Mouse (Mus musculus): ENCODE results near the gene Fbxo46. TPM values are rescaled to one million over a fixed set of nuclear protein-coding genes. Genes with fewer than 3 reads are reported as not detected.

The Fbxo46 gene
- total RNA-seq, 2 experiments from 2014 or later: 13.0 to 13.6 TPM

- intact Hi-C loops (cut with DNase I): no loop called here
- no peak for DNase-seq (ENCODE audit: extremely low spot score in 1 of 2, low spot score in 2 of 2)
These were observed 60.3 kb downstream of the Fbxo46 start for GRCm38 (mm10) chr7:19179936-19180335.

GRCm38 (mm10) chr7:19180862-19181429 lies 61.3 kb downstream of the Fbxo46 start:
- intact Hi-C loops (cut with DNase I): no loop called here
- DNase-seq (ENCODE audit: extremely low spot score in 1 of 2, low spot score in 2 of 2): peak in 1 of 2 experiments; percentile 69

- DNase-seq (ENCODE audit: extremely low spot score in 1 of 2, low spot score in 2 of 2): peak in 1 of 2 experiments; percentile 71
- intact Hi-C loops (cut with DNase I): no loop called here
These were observed 64.6 kb downstream of the Fbxo46 start for GRCm38 (mm10) chr7:19184250-19184649.

- intact Hi-C loops (cut with DNase I): no loop called here
- no peak for DNase-seq (ENCODE audit: extremely low spot score in 1 of 2, low spot score in 2 of 2)
These were observed 65.1 kb downstream of the Fbxo46 start for GRCm38 (mm10) chr7:19184758-19185157.

Small RNA genes within 50 kb of the gene (microRNA-seq; reads per million reads assigned to microRNA genes)
- 6.0 reads per million, percentile 22 among the genes with 10 or more reads in this experiment for gene Mir3100
- gene Mir330: 8,368 reads per million, percentile 95 among the genes with 10 or more reads in this experiment

Other genes with a start within 250 kb of the Fbxo46 start
- gene Pglyrp1, start 248.5 kb upstream of the Fbxo46 start, total RNA-seq (2021): 10 to 100 TPM; 26.6 to 28.1 TPM
- gene Ccdc61, start 209.4 kb upstream of the Fbxo46 start, total RNA-seq (2021): 10 to 100 TPM; 12.8 to 13.4 TPM
- gene Nova2, start 194.0 kb upstream of the Fbxo46 start, total RNA-seq (2021): 100 to 1,000 TPM; 114 to 118 TPM
- gene Nanos2, start 132.5 kb upstream of the Fbxo46 start, total RNA-seq (2021): under 1 TPM; 0.71 to 0.95 TPM
- gene Mypop, start 128.6 kb upstream of the Fbxo46 start, total RNA-seq (2021): 10 to 100 TPM; 30.8 to 31.7 TPM
- gene Irf2bp1, start 115.8 kb upstream of the Fbxo46 start, total RNA-seq (2021): 10 to 100 TPM; 44.8 to 46.1 TPM
- gene Foxa3, start 96.3 kb upstream of the Fbxo46 start, total RNA-seq (2021): not detected
- 10 to 100 TPM; 85.6 to 87.6 TPM for gene Sympk, start 95.5 kb upstream of the Fbxo46 start, total RNA-seq (2021)
- under 1 TPM; 0.22 to 0.41 TPM for gene Rsph6a, start 65.2 kb upstream of the Fbxo46 start, total RNA-seq (2021)
- gene Dmwd, start 43.6 kb upstream of the Fbxo46 start, total RNA-seq (2021): 100 to 1,000 TPM; 155 to 157 TPM
- gene Dmpk, start 36.0 kb upstream of the Fbxo46 start, total RNA-seq (2021): 10 to 100 TPM; 30.2 to 31.5 TPM
- gene Six5, start 25.3 kb upstream of the Fbxo46 start, total RNA-seq (2021): 1 to 10 TPM; 1.5 to 1.9 TPM
- gene Gm4969, start 1.5 kb upstream of the Fbxo46 start, total RNA-seq (2021): 1 to 10 TPM; 1.5 to 3.1 TPM
- gene Qpctl, start 29.4 kb downstream of the Fbxo46 start, total RNA-seq (2021): 10 to 100 TPM; 22.6 to 23.1 TPM
- 10 to 100 TPM; 99.2 to 99.9 TPM for gene Snrpd2, start 29.9 kb downstream of the Fbxo46 start, total RNA-seq (2021)
- 1 to 10 TPM; 4.7 to 4.8 TPM for gene Gipr, start 46.3 kb downstream of the Fbxo46 start, total RNA-seq (2021)
- gene Eml2, start 56.6 kb downstream of the Fbxo46 start, total RNA-seq (2021): 100 to 1,000 TPM; 202 to 211 TPM
- gene Gpr4, start 92.7 kb downstream of the Fbxo46 start, total RNA-seq (2021): 1 to 10 TPM; 4.8 to 5.0 TPM
- gene Opa3, start 108.5 kb downstream of the Fbxo46 start, total RNA-seq (2021): 10 to 100 TPM; 36.6 to 38.0 TPM
- gene Vasp, start 152.0 kb downstream of the Fbxo46 start, total RNA-seq (2021): 10 to 100 TPM; 23.1 to 23.5 TPM
- under 1 TPM; 0.34 to 0.49 TPM for gene Ppm1n, start 160.2 kb downstream of the Fbxo46 start, total RNA-seq (2021)
- 100 to 1,000 TPM; 145 to 151 TPM for gene Rtn2, start 162.8 kb downstream of the Fbxo46 start, total RNA-seq (2021)
- gene Fosb, start 190.2 kb downstream of the Fbxo46 start, total RNA-seq (2021): 1 to 10 TPM; 2.2 to 2.3 TPM
- gene Ercc1, start 224.9 kb downstream of the Fbxo46 start, total RNA-seq (2021): 10 to 100 TPM; 38.5 to 50.6 TPM
- 10 to 100 TPM; 16.8 to 18.2 TPM for gene Cd3eap, start 239.6 kb downstream of the Fbxo46 start, total RNA-seq (2021)
- 1 to 10 TPM; 5.3 to 7.2 TPM for gene Ppp1r13l, start 239.9 kb downstream of the Fbxo46 start, total RNA-seq (2021)

All from left cerebral cortex, postnatal 10 days (tissue).